Mouse (Mus musculus) thymus, adult 2 months (tissue): ENCODE measurements around the gene Tmem115.
A peak's percentile ranks its signal among the peaks of the same experiment; 100 is the strongest.

Source experiments
- CTCF ChIP-seq: fragments of 200-500 bp; IDR thresholded peaks from 2 replicates; pipeline ENCODE4 v1.5.1; 2012; ENCODE audit warnings: mild to moderate bottlenecking, control low read depth, low read length, moderate library complexity, borderline replicate concordance; ENCODE audit not compliant: control insufficient read depth, poor library complexity, insufficient read depth; ENCODE audit errors: extremely low read depth
- POLR2A ChIP-seq: fragments of 200-500 bp; IDR thresholded peaks from 2 replicates; pipeline ENCODE4 v1.6.1; 2012; ENCODE audit warnings: mild to moderate bottlenecking, low read length, control low read depth, moderate library complexity; ENCODE audit not compliant: control insufficient read depth, poor library complexity, insufficient read depth; ENCODE audit errors: extremely low read depth

DNA sequence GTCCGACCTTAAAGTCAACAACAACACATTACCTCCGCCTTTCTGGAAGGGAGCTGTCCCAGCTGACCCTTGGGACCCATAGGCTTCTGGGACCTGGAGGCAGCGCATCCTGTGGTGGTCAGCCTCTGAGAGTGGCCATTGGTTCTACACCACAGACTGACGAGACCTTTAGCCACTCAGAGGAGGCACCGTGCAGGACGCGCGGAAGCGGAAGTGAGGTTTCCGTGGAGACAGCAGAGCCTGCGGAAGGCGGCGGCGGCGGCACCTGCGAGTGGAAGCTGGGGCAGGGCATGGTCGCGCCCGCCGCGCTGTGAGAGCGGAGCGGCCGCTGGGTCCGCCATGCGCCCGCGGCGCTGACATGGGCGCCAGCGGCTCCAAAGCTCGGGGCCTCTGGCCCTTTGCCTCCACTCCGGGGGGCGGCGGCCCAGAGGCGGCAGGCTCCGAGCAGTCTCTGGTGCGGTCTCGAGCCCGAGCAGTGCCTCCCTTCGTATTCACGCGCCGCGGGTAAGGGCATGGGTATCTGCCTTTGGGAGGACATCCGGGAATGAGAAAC, 29.4 kb downstream of the Tmem115 start, which contains the start of gene Tusc2:
- TF ChIP-seq CTCF (peak; percentile 57; the same call in 1 of the 2 replicates), POLR2A (peak; percentile 73)
